Mouse (Mus musculus) splenic B cell, adult 2 months (primary cell): ENCODE results near the gene Gm12355.
"Not testable (repeated sequence)": the region's sequence is repeated elsewhere in the genome, so short reads cannot be mapped to it uniquely, and the experiment has no call there.

Experiments
- DNase-seq: peaks from one replicate; pipeline ENCODE4 v3.0.0-alpha.2; 2011; ENCODE audit warnings: low read depth, low spot score
- H3K27me3 ChIP-seq: 2 replicates; pipeline ENCODE4 v1.6.1; 2012; ENCODE audit warnings: mild to moderate bottlenecking, low read length, moderate library complexity, mixed read lengths; ENCODE audit not compliant: control insufficient read depth, poor library complexity, insufficient read depth, severe bottlenecking
- H3K36me3 ChIP-seq: 2 replicates; pipeline ENCODE4 v1.6.1; 2012; ENCODE audit warnings: mild to moderate bottlenecking, low read length, moderate library complexity, mixed read lengths; ENCODE audit not compliant: control insufficient read depth, poor library complexity, insufficient read depth, severe bottlenecking

Gene Gm12355

GRCm38 (mm10) chr11:98630646-98631045 lies 5.2 kb upstream of the Gm12355 start:
- no peaks in the 10 kb centered on the region; the same call in 1 of the 2 replicates for H3K27me3 ChIP-seq
- DNase-seq = no peak

GRCm38 (mm10) chr11:98628706-98629105 lies 3.2 kb upstream of the Gm12355 start:
- H3K36me3 ChIP-seq = no peaks in the 10 kb centered on the region

More at GRCm38 (mm10) chr11:98630646-98631045, 5.2 kb upstream of the Gm12355 start:
- no peaks in the 10 kb centered on the region for H3K36me3 ChIP-seq

GRCm38 (mm10) chr11:98624381-98624780 lies 1.1 kb downstream of the Gm12355 start:
- DNase-seq, H3K27me3 ChIP-seq: not testable (repeated sequence)

More at GRCm38 (mm10) chr11:98628706-98629105, 3.2 kb upstream of the Gm12355 start:
- DNase-seq = no peak
- no peaks in the 10 kb centered on the region; the same call in 1 of the 2 replicates for H3K27me3 ChIP-seq

GRCm38 (mm10) chr11:98623981-98624380 lies 1.5 kb downstream of the Gm12355 start:
- not testable (repeated sequence) for H3K36me3 ChIP-seq, DNase-seq, H3K27me3 ChIP-seq

More at GRCm38 (mm10) chr11:98624381-98624780, 1.1 kb downstream of the Gm12355 start:
- H3K36me3 ChIP-seq = not testable (repeated sequence)

GRCm38 (mm10) chr11:98620791-98621190 lies 4.7 kb downstream of the Gm12355 start:
- no peak for DNase-seq
- no peaks in the 10 kb centered on the region for H3K36me3 ChIP-seq
- no peaks in the 10 kb centered on the region for H3K27me3 ChIP-seq

GRCm38 (mm10) chr11:98606763-98607162 lies 18.7 kb downstream of the Gm12355 start:
- DNase-seq = peak; percentile 78
- Histone ChIP-seq H3K27me3 (no peaks in the 10 kb centered on the region), H3K36me3 (no peaks in the 10 kb centered on the region)

GRCm38 (mm10) chr11:98604911-98605310 lies 20.6 kb downstream of the Gm12355 start:
- not testable (repeated sequence) for DNase-seq, H3K36me3 ChIP-seq, H3K27me3 ChIP-seq

GRCm38 (mm10) chr11:98603953-98604352 lies 21.5 kb downstream of the Gm12355 start:
- no peaks in the 10 kb centered on the region for H3K36me3 ChIP-seq
- DNase-seq = peak; percentile 38
- no peaks in the 10 kb centered on the region for H3K27me3 ChIP-seq

- DNase-seq = peak; percentile 53
- Histone ChIP-seq H3K27me3 (no peaks in the 10 kb centered on the region), H3K36me3 (no peaks in the 10 kb centered on the region)
These were observed 23.3 kb downstream of the Gm12355 start for GRCm38 (mm10) chr11:98602090-98602690.

- DNase-seq = no peak
- no peaks in the 10 kb centered on the region for H3K27me3 ChIP-seq
- H3K36me3 ChIP-seq = no peaks in the 10 kb centered on the region
These were observed 26.2 kb downstream of the Gm12355 start for GRCm38 (mm10) chr11:98599291-98599690.

- H3K27me3 ChIP-seq = no peaks in the 10 kb centered on the region
- no peaks in the 10 kb centered on the region for H3K36me3 ChIP-seq
These were observed 26.6 kb downstream of the Gm12355 start for GRCm38 (mm10) chr11:98598851-98599290.

GRCm38 (mm10) chr11:98597991-98598390 lies 27.5 kb downstream of the Gm12355 start, which contains the start of gene Lrrc3c:
TSS of gene Lrrc3c (plus strand) at chr11:98598291.
- H3K36me3 ChIP-seq = no peaks in the 10 kb centered on the region
- no peaks in the 10 kb centered on the region for H3K27me3 ChIP-seq
- DNase-seq = no peak

More at GRCm38 (mm10) chr11:98598851-98599290, 26.6 kb downstream of the Gm12355 start:
- no peak for DNase-seq

- H3K36me3 ChIP-seq = no peaks in the 10 kb centered on the region
- DNase-seq = peak; percentile 92
- H3K27me3 ChIP-seq = no peaks in the 10 kb centered on the region; the same call in 1 of the 2 replicates
These were observed 28.1 kb downstream of the Gm12355 start for GRCm38 (mm10) chr11:98597363-98597762.

GRCm38 (mm10) chr11:98595955-98596354 lies 29.5 kb downstream of the Gm12355 start:
- H3K27me3 ChIP-seq = no peaks in the 10 kb centered on the region; the same call in 1 of the 2 replicates
- DNase-seq = no peak
- no peaks in the 10 kb centered on the region for H3K36me3 ChIP-seq

- Histone ChIP-seq H3K27me3 (no peaks in the 10 kb centered on the region; the same call in 1 of the 2 replicates), H3K36me3 (no peaks in the 10 kb centered on the region)
- DNase-seq = no peak
These were observed 30.0 kb downstream of the Gm12355 start for GRCm38 (mm10) chr11:98595473-98595872.
